Mouse (Mus musculus): ENCODE measurements around the gene Rasl10a.

- TF ChIP-seq CTCF (IDR thresholded peaks at IDR 0.05; ENCODE audit: low read depth) (no peak), EP300 (IDR thresholded peaks at IDR 0.05; ENCODE audit: low read depth) (no peak)
Observed at GRCm38 (mm10) chr11:5095877-5096276, 37.9 kb downstream of the Rasl10a start.
